Mouse (Mus musculus) kidney, adult 2 months (tissue): Measurements from ENCODE around the gene Pycr1.

Experiments used
- CTCF ChIP-seq: fragments of 200-500 bp; conservative IDR thresholded peaks from 2 replicates; pipeline ENCODE4 v1.5.1; 2011; ENCODE audit warnings: low read depth, mild to moderate bottlenecking, control low read depth, low read length, moderate library complexity, mixed read lengths; ENCODE audit not compliant: insufficient read depth, insufficient read length
- POLR2A ChIP-seq: fragments of 200-500 bp; IDR thresholded peaks from one replicate; pipeline ENCODE4 v1.6.1; 2011; ENCODE audit warnings: low read depth, low read length, control low read depth

DNA sequence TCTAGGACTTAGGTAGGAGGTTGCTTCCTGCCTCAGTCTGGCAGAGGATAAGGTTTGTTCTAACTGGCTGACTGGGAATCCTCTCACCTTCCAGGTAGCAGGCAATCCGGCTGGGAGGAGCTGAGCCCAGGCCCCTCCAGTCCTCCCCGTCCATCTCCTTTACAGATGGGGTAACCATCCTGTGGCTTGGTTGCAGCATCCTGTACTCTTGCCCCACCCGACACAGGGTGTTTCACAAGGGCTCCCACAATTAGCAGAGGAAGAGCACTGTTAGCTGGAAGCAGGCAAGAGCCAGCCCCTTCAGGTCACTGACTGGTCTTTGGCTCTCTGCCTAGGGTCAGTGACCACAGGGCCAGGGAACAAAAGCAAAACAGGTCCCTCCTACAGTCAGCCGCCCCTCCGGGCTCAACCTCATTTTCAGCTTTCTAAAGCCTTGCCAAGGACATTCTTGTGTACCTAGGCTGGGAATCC lies 13.1 kb downstream of the Pycr1 start:
- TF ChIP-seq POLR2A (no peak), CTCF (no peak)
